Mouse (Mus musculus) MN1 (cell line): Measurements from ENCODE around the gene Ccdc81.
A peak's percentile ranks its signal among the peaks of the same experiment; 100 is the strongest.

Experiments
- DNase-seq: peaks from one replicate; pipeline ENCODE4 v3.0.0-alpha.2; 2016; ENCODE audit warnings: low spot score

The Ccdc81 gene

GRCm38 (mm10) chr7:89864769-89865168 is 38.7 kb downstream of the Ccdc81 start:
- no peak for DNase-seq

- DNase-seq, result no peak
Observed at GRCm38 (mm10) chr7:89856440-89857217, 46.8 kb downstream of the Ccdc81 start.

DNA sequence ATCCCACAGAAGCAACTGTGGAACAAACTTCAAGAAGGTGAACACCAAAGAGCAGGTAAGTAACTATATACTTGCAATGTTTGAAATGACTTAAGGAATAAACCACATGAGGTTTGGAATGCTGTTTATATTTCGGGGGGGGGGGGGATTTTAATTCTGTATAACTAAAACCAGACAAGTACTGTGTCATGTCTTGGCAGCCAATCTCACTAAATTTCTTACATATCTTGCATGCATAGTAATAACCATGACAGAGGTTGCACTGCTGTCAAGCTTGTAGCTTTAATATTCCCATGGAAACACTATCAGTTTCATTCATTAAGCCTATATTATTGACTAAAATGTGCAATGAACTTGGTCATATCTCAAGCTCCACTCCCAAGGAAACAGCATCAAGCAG is 48.2 kb downstream of the Ccdc81 start:
- no peak for DNase-seq

DNA sequence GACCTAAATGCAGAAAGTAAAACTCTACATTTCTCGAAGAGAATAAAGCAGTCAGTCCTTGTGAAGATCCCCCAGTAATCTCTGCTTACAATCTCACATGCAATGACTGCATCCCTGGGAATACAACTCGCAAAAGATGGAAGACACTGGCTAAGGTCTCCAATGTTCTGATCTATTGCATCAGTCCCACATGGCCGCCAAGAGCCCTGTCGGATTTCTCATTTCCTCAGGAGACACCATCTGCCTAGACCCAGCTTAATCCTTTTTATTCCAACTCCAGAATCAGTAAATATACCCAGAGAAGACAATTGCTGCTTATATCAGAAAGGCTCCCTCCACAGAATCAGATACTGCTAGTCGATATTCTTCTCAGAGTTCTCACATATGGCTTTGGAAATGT is 50.3 kb downstream of the Ccdc81 start:
- DNase-seq, result no peak

GRCm38 (mm10) chr7:89852158-89853095 is 51.0 kb downstream of the Ccdc81 start:
- no peak for DNase-seq

DNA sequence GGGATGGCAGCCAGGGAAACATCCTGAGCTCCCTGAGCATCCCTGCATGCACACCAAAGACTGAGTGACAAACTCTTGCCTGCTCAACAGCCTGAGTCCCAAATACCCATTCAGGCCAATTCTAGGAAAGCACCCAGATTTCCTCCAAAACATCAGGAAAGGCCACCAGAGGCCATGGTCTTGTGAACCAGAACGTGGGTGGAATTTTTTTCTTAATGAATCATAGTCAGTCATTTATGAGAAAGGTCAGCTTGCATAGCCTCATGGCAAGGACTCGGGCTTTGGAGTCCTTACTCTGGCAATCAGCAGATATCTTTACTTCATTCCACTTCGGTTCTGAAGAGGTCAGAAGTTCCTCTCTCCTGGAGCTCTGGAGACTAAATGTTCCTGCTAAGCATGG is 52.9 kb downstream of the Ccdc81 start:
- DNase-seq, result no peak

- DNase-seq, result no peak
Observed at GRCm38 (mm10) chr7:89845669-89846068, 57.8 kb downstream of the Ccdc81 start.

GRCm38 (mm10) chr7:89843533-89843932 is 59.9 kb downstream of the Ccdc81 start:
- DNase-seq, result no peak

DNA sequence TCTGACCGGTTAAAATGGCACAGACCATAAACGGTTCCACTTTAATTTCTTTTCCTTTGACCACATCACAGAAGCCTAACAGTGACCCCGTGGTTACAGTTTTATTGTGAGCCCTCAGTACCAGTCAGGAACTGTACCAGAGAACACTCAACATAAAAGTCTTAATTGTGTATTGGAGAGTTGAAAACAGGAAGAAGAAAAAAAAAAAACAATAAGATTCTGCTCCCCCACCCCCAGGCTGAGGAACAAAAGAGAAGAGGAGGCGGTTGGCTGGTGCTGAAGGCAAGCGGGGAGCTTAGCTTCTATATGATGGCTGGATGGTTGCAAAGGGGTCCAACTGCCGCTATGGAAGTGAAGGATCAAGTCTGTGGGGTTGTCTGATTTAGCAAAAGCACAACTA is 60.3 kb downstream of the Ccdc81 start:
- DNase-seq, result no peak

GRCm38 (mm10) chr7:89842404-89842715 is 61.1 kb downstream of the Ccdc81 start:
- no peak for DNase-seq

DNA sequence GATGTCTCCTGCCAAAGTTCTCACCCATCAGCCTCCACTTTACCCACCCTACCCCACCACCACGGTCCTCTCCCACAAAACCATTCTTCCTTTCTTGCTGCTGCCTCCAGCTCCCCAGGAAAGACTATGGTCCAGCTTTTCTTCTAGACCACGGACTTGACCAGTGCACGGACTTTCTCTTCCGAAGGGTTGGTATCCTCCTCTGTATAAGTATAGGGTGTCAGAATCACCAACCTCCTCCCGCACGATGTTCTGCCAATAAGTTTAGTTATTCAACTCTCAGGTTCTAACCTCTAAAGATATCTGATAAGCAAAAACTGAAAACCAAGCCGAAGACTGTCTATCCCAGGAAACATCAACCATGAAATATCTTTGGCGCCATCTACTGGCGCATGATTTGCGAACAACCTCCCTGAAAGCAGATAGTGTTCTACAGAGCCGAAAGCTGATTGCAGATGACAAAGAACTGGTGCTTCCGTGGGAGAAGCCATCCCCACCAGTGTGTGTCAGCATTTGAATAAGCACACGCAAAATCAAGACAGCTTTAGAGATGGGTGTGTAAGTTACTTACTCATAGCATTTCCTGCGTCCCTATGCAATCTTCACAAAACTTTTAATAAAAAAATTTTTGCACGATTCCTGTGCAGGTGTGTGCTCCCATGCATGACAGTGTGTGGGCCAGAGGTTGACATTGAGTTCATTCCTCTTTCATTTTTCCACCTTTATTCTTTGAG is 61.6 kb downstream of the Ccdc81 start:
- peak; percentile 50 for DNase-seq

DNA sequence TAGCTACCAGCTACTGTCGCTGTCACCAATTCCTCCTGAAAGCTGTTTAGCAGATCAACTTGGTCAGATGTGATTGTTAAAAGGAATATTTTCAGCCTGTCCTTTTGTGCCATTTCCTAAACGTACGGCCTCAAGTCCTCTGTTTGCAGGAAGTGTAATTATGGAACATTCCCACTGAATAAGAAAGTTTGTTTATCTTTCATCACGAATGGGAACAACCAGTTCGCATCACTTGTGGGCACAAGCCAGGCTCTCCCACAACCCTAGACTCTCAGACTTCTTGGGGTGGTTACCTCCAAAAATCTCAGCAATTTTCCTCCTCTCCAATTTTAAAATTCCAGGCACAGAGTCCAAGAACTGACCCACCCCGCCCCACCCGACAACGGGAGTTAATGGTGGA is 63.7 kb downstream of the Ccdc81 start:
- DNase-seq, result no peak

DNA sequence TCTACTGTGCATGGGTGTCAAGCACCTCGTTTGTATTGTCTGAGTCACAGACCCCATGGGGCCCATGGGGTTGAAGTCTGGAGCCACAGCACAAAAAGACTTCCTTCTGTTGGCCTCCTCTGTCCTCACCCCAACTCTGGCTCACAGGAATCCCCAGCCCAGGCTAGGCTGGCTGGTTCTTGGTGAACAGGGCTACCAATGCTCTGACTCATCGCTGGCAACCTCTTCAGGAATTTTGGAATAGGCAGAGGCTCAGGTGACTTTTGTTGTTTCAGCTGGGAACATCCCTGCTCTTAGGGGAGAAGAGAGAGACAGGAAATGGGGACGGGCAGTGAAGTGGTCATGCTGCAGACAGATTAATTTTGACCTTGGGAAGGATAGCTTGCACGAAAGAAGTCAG is 65.6 kb downstream of the Ccdc81 start:
- DNase-seq, result no peak

- no peak for DNase-seq
Observed at GRCm38 (mm10) chr7:89836676-89837075, 66.8 kb downstream of the Ccdc81 start.

DNA sequence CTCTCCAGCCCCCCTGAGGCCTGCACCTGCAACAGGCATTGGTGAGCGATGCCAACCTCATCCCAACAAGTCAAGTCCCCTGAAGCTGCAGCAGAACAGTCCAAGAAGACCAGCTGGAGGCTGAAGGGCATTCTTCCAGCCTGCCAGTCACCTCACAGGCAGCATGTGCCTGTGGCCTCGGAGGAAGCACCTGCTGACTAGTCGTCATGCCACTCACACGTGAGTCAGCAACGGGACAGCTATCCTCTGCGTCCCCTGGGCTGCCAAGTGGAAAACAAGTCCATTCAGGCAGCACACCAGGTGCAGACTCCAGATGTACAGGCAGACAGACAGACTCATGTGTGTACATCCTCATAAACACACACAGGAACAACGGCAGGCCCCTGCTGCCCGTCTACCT is 67.9 kb downstream of the Ccdc81 start:
- DNase-seq, result no peak

DNA sequence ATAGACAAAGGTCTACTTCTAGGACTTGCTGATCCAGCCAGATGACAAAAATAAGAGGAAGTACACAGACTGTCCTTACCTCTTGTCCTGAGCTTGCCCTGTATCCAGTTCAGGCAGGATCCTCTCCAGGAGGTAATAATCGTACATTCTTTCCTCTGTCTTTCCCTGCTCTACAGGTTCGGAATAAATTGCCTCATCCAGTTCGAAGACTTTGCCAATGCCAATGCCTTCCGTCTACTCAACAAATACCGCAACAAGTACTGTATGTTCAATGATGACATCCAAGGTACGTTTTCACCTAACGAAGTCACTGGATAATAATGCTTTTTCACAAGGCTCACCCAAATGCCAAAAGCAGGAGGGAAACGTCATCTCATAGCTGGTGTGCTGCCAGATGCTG is 69.9 kb downstream of the Ccdc81 start:
- no peak for DNase-seq

DNA sequence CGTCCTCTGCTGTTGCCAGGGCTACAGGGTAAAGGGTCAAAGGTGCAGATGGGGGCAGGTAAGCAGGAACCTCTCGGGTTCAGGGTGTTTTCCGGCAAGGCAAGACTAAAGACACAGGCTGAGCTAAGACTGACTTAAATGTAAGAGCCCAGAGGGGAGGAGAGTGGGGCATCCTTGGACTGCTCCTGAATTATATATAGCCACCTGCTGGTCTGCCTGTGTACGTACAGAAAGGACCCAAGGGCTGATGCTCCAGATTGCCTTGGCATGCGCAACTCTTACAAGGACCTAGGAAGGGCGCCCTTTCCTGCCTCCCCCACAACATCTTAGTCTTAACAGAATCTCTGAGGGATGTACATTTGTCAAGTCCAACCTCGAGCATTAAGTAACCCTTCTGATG is 74.2 kb downstream of the Ccdc81 start:
- no peak for DNase-seq

DNA sequence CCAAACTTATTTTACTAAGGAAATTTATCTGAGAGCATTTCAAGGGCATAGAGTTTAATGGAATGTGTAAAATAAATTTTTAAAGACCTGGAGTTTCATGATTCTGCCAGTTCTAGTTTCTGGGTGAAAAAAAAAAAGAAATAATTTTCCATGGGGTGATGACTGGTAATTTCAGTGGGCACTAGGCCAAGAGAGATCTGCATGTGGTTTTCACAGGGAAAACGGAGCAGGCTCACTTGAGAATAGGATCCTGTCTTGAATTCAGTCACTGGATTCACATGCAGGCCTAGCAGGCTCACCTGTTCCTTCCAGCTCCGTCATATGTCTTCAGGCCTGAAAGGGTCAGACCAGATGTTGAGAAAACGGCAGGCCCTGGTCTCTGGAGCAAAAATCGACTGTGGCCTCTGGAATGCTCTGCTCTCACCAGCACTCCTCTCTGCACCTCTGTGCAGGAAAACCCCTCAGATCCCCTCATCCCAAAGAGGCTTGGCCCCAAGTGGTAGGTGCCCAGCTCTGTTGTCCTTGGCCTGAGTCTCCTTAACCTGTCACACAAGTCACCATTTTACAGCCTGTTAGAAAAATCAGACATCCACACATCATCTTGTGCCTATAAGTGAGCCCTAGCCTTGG is 74.9 kb downstream of the Ccdc81 start:
- DNase-seq, result no peak
